Mouse (Mus musculus): Measurements from ENCODE around the gene Phc1.
A peak's percentile ranks its signal among the peaks of the same experiment; 100 is the strongest.

Gene Phc1

GRCm38 (mm10) chr6:122295242-122295641 lies 45.1 kb downstream of the Phc1 start:
- no peak for DNase-seq (ENCODE audit: low spot score in 2 of 2)

- no peak for DNase-seq (ENCODE audit: low spot score in 2 of 2)
These were observed 46.1 kb downstream of the Phc1 start for GRCm38 (mm10) chr6:122294290-122294689.

GRCm38 (mm10) chr6:122293796-122294195 lies 46.6 kb downstream of the Phc1 start:
- DNase-seq (ENCODE audit: low spot score in 2 of 2) = no peak

- no peak for DNase-seq (ENCODE audit: low spot score in 2 of 2)
These were observed 47.2 kb downstream of the Phc1 start for GRCm38 (mm10) chr6:122293121-122293520.

- DNase-seq (ENCODE audit: low spot score in 2 of 2) = no peak
These were observed 48.2 kb downstream of the Phc1 start for GRCm38 (mm10) chr6:122292184-122292583.

- DNase-seq (ENCODE audit: low spot score in 2 of 2) = no peak
These were observed 48.6 kb downstream of the Phc1 start for GRCm38 (mm10) chr6:122291735-122292134.

GRCm38 (mm10) chr6:122291264-122291663 lies 49.1 kb downstream of the Phc1 start:
- DNase-seq (ENCODE audit: low spot score in 2 of 2) = no peak

GRCm38 (mm10) chr6:122290253-122290652 lies 50.1 kb downstream of the Phc1 start:
- no peak for DNase-seq (ENCODE audit: low spot score in 2 of 2)

GRCm38 (mm10) chr6:122289313-122289712 lies 51.0 kb downstream of the Phc1 start:
- no peak for DNase-seq (ENCODE audit: low spot score in 2 of 2)

GRCm38 (mm10) chr6:122288263-122288662 lies 52.1 kb downstream of the Phc1 start:
- no peak for DNase-seq (ENCODE audit: low spot score in 2 of 2)

GRCm38 (mm10) chr6:122284823-122285222 lies 55.5 kb downstream of the Phc1 start:
- no peak for DNase-seq (ENCODE audit: low spot score in 2 of 2)

GRCm38 (mm10) chr6:122284304-122284703 lies 56.1 kb downstream of the Phc1 start:
- no peak for DNase-seq (ENCODE audit: low spot score in 2 of 2)

GRCm38 (mm10) chr6:122283429-122283828 lies 56.9 kb downstream of the Phc1 start:
- DNase-seq (ENCODE audit: low spot score in 2 of 2) = no peak

- no peak for DNase-seq (ENCODE audit: low spot score in 2 of 2)
These were observed 57.6 kb downstream of the Phc1 start, which contains the start of gene Klrg1 for GRCm38 (mm10) chr6:122282782-122283181. Gene Klrg1 (minus strand): TSS chr6:122282882.

- no peak for DNase-seq (ENCODE audit: low spot score in 2 of 2)
These were observed 63.8 kb downstream of the Phc1 start for GRCm38 (mm10) chr6:122276565-122276964.

GRCm38 (mm10) chr6:122274546-122274945 lies 65.8 kb downstream of the Phc1 start:
- DNase-seq (ENCODE audit: low spot score in 2 of 2) = no peak

- no peak for DNase-seq (ENCODE audit: low spot score in 2 of 2)
These were observed 70.2 kb downstream of the Phc1 start for GRCm38 (mm10) chr6:122270152-122270551.

GRCm38 (mm10) chr6:122269170-122269569 lies 71.2 kb downstream of the Phc1 start:
- DNase-seq (ENCODE audit: low spot score in 2 of 2) = no peak

- DNase-seq (ENCODE audit: low spot score in 2 of 2) = peak in 1 of 2 experiments; percentile 68
These were observed 71.8 kb downstream of the Phc1 start for GRCm38 (mm10) chr6:122268561-122268960.

Measured in urinary bladder, postnatal 4 days (tissue).